Mouse (Mus musculus) heart, embryonic 12.5 days (tissue): ENCODE data around the gene Bend7. TPM values are rescaled to one million over a fixed set of nuclear protein-coding genes. Genes with fewer than 3 reads are reported as not detected.

Experiments
- ATAC-seq: fragments of 200-750 bp; cut with Nextera tagmentation; 2 replicates; pipeline ENCODE4 v1.8.0; 2017; ENCODE audit warnings: moderate TSS enrichment, moderate library complexity; ENCODE audit not compliant: insufficient number of reproducible peaks, low FRiP score
- H3K27ac ChIP-seq: fragments of 300-500 bp; sonication (generic); 2 replicates; pipeline ENCODE4 v1.5.1; 2016; ENCODE audit warnings: mild to moderate bottlenecking, moderate library complexity; ENCODE audit not compliant: poor library complexity, severe bottlenecking
- H3K27me3 ChIP-seq: fragments of 300-500 bp; sonication (generic); replicated peaks from 2 replicates; pipeline ENCODE4 v1.6.1; 2016; ENCODE audit warnings: mild to moderate bottlenecking, moderate library complexity
- H3K36me3 ChIP-seq: fragments of 300-500 bp; sonication (generic); 2 replicates; pipeline ENCODE4 v1.6.1; 2016; ENCODE audit warnings: mild to moderate bottlenecking, moderate library complexity
- H3K4me1 ChIP-seq: fragments of 300-500 bp; sonication (generic); replicated peaks from 2 replicates; pipeline ENCODE4 v1.6.1; 2016; ENCODE audit warnings: mild to moderate bottlenecking
- H3K4me2 ChIP-seq: fragments of 300-500 bp; sonication (generic); 2 replicates; pipeline ENCODE4 v1.6.1; 2016; ENCODE audit warnings: mild to moderate bottlenecking, moderate library complexity
- H3K4me3 ChIP-seq: fragments of 300-500 bp; sonication (generic); 2 replicates; pipeline ENCODE4 v1.5.1; 2016; ENCODE audit warnings: mild to moderate bottlenecking
- H3K9ac ChIP-seq: fragments of 300-500 bp; sonication (generic); 2 replicates; pipeline ENCODE4 v1.6.1; 2016; ENCODE audit warnings: mild to moderate bottlenecking, moderate library complexity
- H3K9me3 ChIP-seq: fragments of 300-500 bp; sonication (generic); replicated peaks from 2 replicates; pipeline ENCODE4 v1.6.1; 2016; ENCODE audit warnings: mild to moderate bottlenecking, moderate library complexity
- WGBS: fragments of 180-500 bp; shearing (Covaris S2); methylation state at CpG from one replicate; pipeline ENCODE4 v1.1.7; 2016; 5-methylcytosine and 5-hydroxymethylcytosine counted together
- polyA plus RNA-seq: library from polyadenylated mRNA; unstranded; fragments of >200 nt; fragmentation: Nextera tagmentation; extraction: Ambion mirVana; gene quantifications from 2 replicates; pipeline ENCODE4 v1.2.1, GENCODE M21; 2016

The Bend7 gene
- polyA plus RNA-seq, 1 experiment from 2014 or later: 1.9 TPM

- H3K9ac ChIP-seq: no peak overlapping the region
- H3K4me1 ChIP-seq: no peaks in the 10 kb centered on the region; the same call in 1 of the 2 replicates
- no peak overlapping the region for H3K4me2 ChIP-seq
- H3K36me3 ChIP-seq: no peaks in the 10 kb centered on the region
- H3K27me3 ChIP-seq: no peaks in the 10 kb centered on the region; the same call in 1 of the 2 replicates
- no peak overlapping the region for H3K27ac ChIP-seq
- ATAC-seq: no peak
- H3K9me3 ChIP-seq: no peaks in the 10 kb centered on the region
- H3K4me3 ChIP-seq: no peak overlapping the region
- WGBS: 84% methylated on average over 11 of the region's 11 CpGs
Observed at GRCm38 (mm10) chr2:4782809-4783641, 65.4 kb downstream of the Bend7 start.

- no peaks in the 10 kb centered on the region for H3K36me3 ChIP-seq
- H3K9ac ChIP-seq: no peak overlapping the region
- ATAC-seq: no peak
- no peak overlapping the region for H3K4me3 ChIP-seq
- H3K4me1 ChIP-seq: no peaks in the 10 kb centered on the region; the same call in 1 of the 2 replicates
- H3K9me3 ChIP-seq: no peaks in the 10 kb centered on the region
- 70% methylated on average over 8 of the region's 8 CpGs for WGBS
- H3K4me2 ChIP-seq: no peak overlapping the region
- H3K27me3 ChIP-seq: no peaks in the 10 kb centered on the region; the same call in 1 of the 2 replicates
- no peak overlapping the region for H3K27ac ChIP-seq
Observed at GRCm38 (mm10) chr2:4784012-4784411, 66.4 kb downstream of the Bend7 start.

- no peak for ATAC-seq
- H3K4me2 ChIP-seq: no peak overlapping the region
- H3K27ac ChIP-seq: no peak overlapping the region
- H3K27me3 ChIP-seq: no peaks in the 10 kb centered on the region; the same call in 1 of the 2 replicates
- H3K9ac ChIP-seq: no peak overlapping the region
- 88% methylated on average over 6 of the region's 6 CpGs for WGBS
- no peaks in the 10 kb centered on the region for H3K9me3 ChIP-seq
- no peaks in the 10 kb centered on the region for H3K4me1 ChIP-seq
- H3K36me3 ChIP-seq: no peaks in the 10 kb centered on the region
- H3K4me3 ChIP-seq: no peak overlapping the region
Observed at GRCm38 (mm10) chr2:4785016-4785415, 67.4 kb downstream of the Bend7 start.

GRCm38 (mm10) chr2:4787223-4787622 lies 69.6 kb downstream of the Bend7 start:
- Histone ChIP-seq H3K4me2 (no peak overlapping the region), H3K27ac (no peak overlapping the region), H3K9ac (no peak overlapping the region), H3K4me1 (no peaks in the 10 kb centered on the region), H3K36me3 (no peaks in the 10 kb centered on the region), H3K9me3 (no peaks in the 10 kb centered on the region), H3K27me3 (no peaks in the 10 kb centered on the region), H3K4me3 (no peak overlapping the region)
- WGBS: 82% methylated on average over 7 of the region's 7 CpGs
- no peak for ATAC-seq

- H3K4me3 ChIP-seq: no peak overlapping the region
- no peak overlapping the region for H3K27ac ChIP-seq
- no peak overlapping the region for H3K9ac ChIP-seq
- H3K4me2 ChIP-seq: no peak overlapping the region
- H3K36me3 ChIP-seq: no peaks in the 10 kb centered on the region
- whole genome bisulfite sequencing: 69% methylated on average over 8 of the region's 8 CpGs
- 0 out of 2 replicates have a peak, but pooled peaks cover 4% of the 10 kb centered on the region for H3K4me1 ChIP-seq
- no peaks in the 10 kb centered on the region for H3K9me3 ChIP-seq
- ATAC-seq: no peak
- H3K27me3 ChIP-seq: no peaks in the 10 kb centered on the region
Observed at GRCm38 (mm10) chr2:4791646-4792045, 74.0 kb downstream of the Bend7 start.

GRCm38 (mm10) chr2:4792554-4792953 lies 74.9 kb downstream of the Bend7 start:
- Histone ChIP-seq H3K9ac (no peak overlapping the region), H3K4me3 (no peak overlapping the region), H3K36me3 (no peaks in the 10 kb centered on the region), H3K27me3 (no peaks in the 10 kb centered on the region), H3K4me2 (no peak overlapping the region), H3K9me3 (no peaks in the 10 kb centered on the region), H3K4me1 (0 out of 2 replicates have a peak, but pooled peaks cover 4% of the 10 kb centered on the region), H3K27ac (no peak overlapping the region)
- 86% methylated on average over 4 of the region's 4 CpGs for WGBS
- ATAC-seq: no peak

GRCm38 (mm10) chr2:4802395-4803176 lies 85.0 kb downstream of the Bend7 start:
- no peak for ATAC-seq
- no peak overlapping the region for H3K9ac ChIP-seq
- H3K36me3 ChIP-seq: no peaks in the 10 kb centered on the region
- WGBS: 54% methylated on average over 18 of the region's 18 CpGs
- 0 out of 2 replicates have a peak, but pooled peaks cover 5% of the 10 kb centered on the region for H3K27me3 ChIP-seq
- H3K9me3 ChIP-seq: no peaks in the 10 kb centered on the region
- no peak overlapping the region for H3K27ac ChIP-seq
- H3K4me1 ChIP-seq: no peaks in the 10 kb centered on the region
- H3K4me3 ChIP-seq: no peak overlapping the region
- no peak overlapping the region for H3K4me2 ChIP-seq

GRCm38 (mm10) chr2:4816308-4816707 lies 98.7 kb downstream of the Bend7 start:
- Histone ChIP-seq H3K27ac (no peak overlapping the region), H3K4me3 (no peak overlapping the region), H3K36me3 (no peaks in the 10 kb centered on the region), H3K27me3 (peaks cover 21% of the 10 kb centered on the region), H3K4me1 (peaks cover 7% of the 10 kb centered on the region; the same call in 1 of the 2 replicates), H3K4me2 (no peak overlapping the region), H3K9ac (no peak overlapping the region), H3K9me3 (no peaks in the 10 kb centered on the region)
- 41% methylated on average over 5 of the region's 5 CpGs for WGBS
- no peak for ATAC-seq

- Histone ChIP-seq H3K36me3 (no peaks in the 10 kb centered on the region), H3K27me3 (peaks cover 21% of the 10 kb centered on the region), H3K27ac (no peak overlapping the region), H3K4me3 (no peak overlapping the region), H3K9ac (no peak overlapping the region), H3K9me3 (no peaks in the 10 kb centered on the region), H3K4me2 (peak overlapping the region; percentile 46), H3K4me1 (peaks cover 7% of the 10 kb centered on the region; the same call in 1 of the 2 replicates)
- ATAC-seq: no peak
- WGBS: 4% methylated on average over 10 of the region's 10 CpGs
Observed at GRCm38 (mm10) chr2:4817678-4818077, 100.0 kb downstream of the Bend7 start.

- 60% methylated on average over 3 of the region's 3 CpGs for WGBS
- ATAC-seq: no peak
- no peaks in the 10 kb centered on the region for H3K9me3 ChIP-seq
Observed at GRCm38 (mm10) chr2:4820230-4820629, 102.6 kb downstream of the Bend7 start.

GRCm38 (mm10) chr2:4824067-4824466 lies 106.4 kb downstream of the Bend7 start:
- Histone ChIP-seq H3K9me3 (no peaks in the 10 kb centered on the region), H3K27ac (no peak overlapping the region), H3K4me1 (no peaks in the 10 kb centered on the region), H3K4me3 (no peak overlapping the region), H3K9ac (no peak overlapping the region), H3K27me3 (no peaks in the 10 kb centered on the region), H3K36me3 (no peaks in the 10 kb centered on the region), H3K4me2 (no peak overlapping the region)
- ATAC-seq: no peak
- WGBS: 60% methylated on average over 9 of the region's 9 CpGs

More at GRCm38 (mm10) chr2:4820230-4820629, 102.6 kb downstream of the Bend7 start:
- Histone ChIP-seq H3K4me3 (no peak overlapping the region), H3K36me3 (no peaks in the 10 kb centered on the region), H3K9ac (no peak overlapping the region), H3K4me1 (peaks cover 7% of the 10 kb centered on the region; the same call in 1 of the 2 replicates), H3K27me3 (peaks cover 19% of the 10 kb centered on the region), H3K27ac (no peak overlapping the region), H3K4me2 (no peak overlapping the region)
